Mouse (Mus musculus): Measurements from ENCODE around the gene Dbnl. TPM values are rescaled to one million over a fixed set of nuclear protein-coding genes. Genes with fewer than 3 reads are reported as not detected.
"Not testable (repeated sequence)": the region's sequence is repeated elsewhere in the genome, so short reads cannot be mapped to it uniquely, and the experiment has no call there.

Gene Dbnl
- polyA plus RNA-seq, 1 experiment from 2014 or later = 82.7 TPM

DNA sequence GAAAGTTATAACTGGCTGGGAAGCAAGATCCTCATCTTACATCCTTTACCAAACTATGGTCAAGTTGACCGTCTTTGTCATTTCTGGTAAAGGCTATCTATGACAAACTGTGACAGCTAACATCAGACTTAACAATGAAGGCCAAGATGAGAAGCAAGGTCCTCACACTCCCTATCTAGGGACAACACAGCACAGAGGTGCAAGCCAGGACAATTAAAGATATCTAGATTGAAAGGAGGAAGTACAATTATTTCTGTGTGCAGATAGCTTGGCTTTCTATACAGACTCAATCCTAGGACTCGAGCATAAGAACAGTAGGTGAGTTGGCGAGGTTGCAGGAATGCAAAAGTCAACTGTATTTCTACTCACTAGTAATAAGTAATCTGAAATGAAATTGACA, 17.4 kb downstream of the Dbnl start:
- Histone ChIP-seq H3K27ac (no peak overlapping the region), H3K9me3 (replicated peaks; ENCODE audit: low read length) (no peaks in the 10 kb centered on the region), H3K27me3 (ENCODE audit: insufficient read depth, low read length) (no peaks in the 10 kb centered on the region), H3K4me2 (ENCODE audit: low read length) (no peak overlapping the region), H3K36me3 (ENCODE audit: insufficient read depth, low read length) (peaks cover 2% of the 10 kb centered on the region; the same call in 1 of the 2 replicates), H3K4me3 (replicated peaks; ENCODE audit: low read depth, low read length) (no peak overlapping the region), H3K9ac (ENCODE audit: low read depth, low read length) (no peak overlapping the region), H3K4me1 (replicated peaks; ENCODE audit: insufficient read depth, low read length) (0 out of 2 replicates have a peak, but pooled peaks cover 3% of the 10 kb centered on the region)
- no peak for TF ChIP-seq CTCF (IDR thresholded peaks at IDR 0.05; ENCODE audit: low read depth)
- WGBS = 81% methylated on average over 3 of the region's 3 CpGs
- DNase-seq (ENCODE audit: low spot score) = no peak
- ATAC-seq (replicated peaks; ENCODE audit: low FRiP score, low read depth) = no peak

- no peaks in the 10 kb centered on the region for H3K36me3 ChIP-seq (ENCODE audit: insufficient read depth, low read length)
- H3K9ac ChIP-seq (ENCODE audit: low read depth, low read length) = no peak overlapping the region
- no peaks in the 10 kb centered on the region for H3K9me3 ChIP-seq (replicated peaks; ENCODE audit: low read length)
- DNase-seq (ENCODE audit: low spot score) (no peak), ATAC-seq (replicated peaks; ENCODE audit: low FRiP score, low read depth) (no peak)
- no peak overlapping the region for H3K4me3 ChIP-seq (replicated peaks; ENCODE audit: low read depth, low read length)
- H3K27ac ChIP-seq = no peak overlapping the region
- 88% methylated on average over 9 of the region's 9 CpGs for WGBS
- TF ChIP-seq CTCF (IDR thresholded peaks at IDR 0.05; ENCODE audit: low read depth) = no peak
- H3K4me1 ChIP-seq (replicated peaks; ENCODE audit: insufficient read depth, low read length) = no peaks in the 10 kb centered on the region
- H3K4me2 ChIP-seq (ENCODE audit: low read length) = no peak overlapping the region
- H3K27me3 ChIP-seq (ENCODE audit: insufficient read depth, low read length) = no peaks in the 10 kb centered on the region
Observed at GRCm38 (mm10) chr11:5807956-5808355, 19.7 kb downstream of the Dbnl start.

GRCm38 (mm10) chr11:5809487-5809886, 21.2 kb downstream of the Dbnl start:
- not testable (repeated sequence) for H3K9me3 ChIP-seq (replicated peaks; ENCODE audit: low read length); H3K27me3 ChIP-seq (ENCODE audit: insufficient read depth, low read length); H3K27ac ChIP-seq; H3K36me3 ChIP-seq (ENCODE audit: insufficient read depth, low read length); H3K9ac ChIP-seq (ENCODE audit: low read depth, low read length); DNase-seq (ENCODE audit: low spot score); H3K4me1 ChIP-seq (replicated peaks; ENCODE audit: insufficient read depth, low read length); H3K4me3 ChIP-seq (replicated peaks; ENCODE audit: low read depth, low read length); ATAC-seq (replicated peaks; ENCODE audit: low FRiP score, low read depth); H3K4me2 ChIP-seq (ENCODE audit: low read length)
- WGBS = 79% methylated on average over 4 of the region's 4 CpGs

DNA sequence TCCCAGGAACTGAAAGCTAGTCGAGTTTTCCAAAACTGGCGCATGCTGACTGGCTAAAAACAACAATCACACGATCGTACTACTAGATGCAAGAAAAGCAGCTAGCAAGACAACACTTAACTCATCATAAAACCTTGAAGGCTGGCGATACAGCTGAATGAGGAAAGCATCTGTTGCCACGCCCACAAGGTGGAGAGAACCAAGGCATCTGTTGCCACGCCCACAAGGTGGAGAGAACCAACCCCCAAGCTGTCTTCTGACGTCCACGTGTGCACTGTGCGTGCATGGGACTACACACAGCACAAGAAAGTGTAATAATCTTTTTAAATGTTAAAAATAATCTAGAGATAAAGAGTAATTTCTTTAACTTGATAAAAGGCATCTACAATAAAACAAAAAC, 25.1 kb downstream of the Dbnl start:
- Histone ChIP-seq H3K27me3 (ENCODE audit: insufficient read depth, low read length) (no peaks in the 10 kb centered on the region), H3K36me3 (ENCODE audit: insufficient read depth, low read length) (no peaks in the 10 kb centered on the region), H3K27ac (no peak overlapping the region), H3K4me3 (replicated peaks; ENCODE audit: low read depth, low read length) (no peak overlapping the region), H3K9ac (ENCODE audit: low read depth, low read length) (no peak overlapping the region), H3K4me2 (ENCODE audit: low read length) (no peak overlapping the region), H3K9me3 (replicated peaks; ENCODE audit: low read length) (no peaks in the 10 kb centered on the region), H3K4me1 (replicated peaks; ENCODE audit: insufficient read depth, low read length) (no peaks in the 10 kb centered on the region)
- TF ChIP-seq CTCF (IDR thresholded peaks at IDR 0.05; ENCODE audit: low read depth) = no peak
- WGBS = 79% methylated on average over 10 of the region's 10 CpGs
- no peak for ATAC-seq (replicated peaks; ENCODE audit: low FRiP score, low read depth)
- no peak for DNase-seq (ENCODE audit: low spot score)

DNA sequence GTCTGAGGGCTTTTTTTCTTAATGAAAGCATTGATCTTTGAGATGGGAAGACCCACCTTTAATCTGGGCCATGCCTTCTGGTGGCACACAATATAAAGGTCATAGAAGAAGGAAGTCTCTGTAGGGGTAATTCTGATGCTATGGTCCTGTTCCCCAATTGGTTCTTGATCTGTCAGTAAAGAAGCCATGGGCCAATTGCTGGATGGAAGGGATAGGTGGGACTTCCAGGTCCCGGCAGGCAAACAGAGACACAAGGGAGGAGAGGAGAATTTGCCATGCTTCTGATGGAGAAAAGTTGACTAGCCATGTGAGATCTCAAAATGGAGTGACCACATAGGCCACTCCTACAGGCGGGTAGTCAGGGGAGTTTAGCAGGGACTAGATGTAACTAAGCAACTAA, 30.9 kb downstream of the Dbnl start:
- Histone ChIP-seq H3K4me1 (replicated peaks; ENCODE audit: insufficient read depth, low read length) (no peaks in the 10 kb centered on the region), H3K27me3 (ENCODE audit: insufficient read depth, low read length) (no peaks in the 10 kb centered on the region), H3K4me2 (ENCODE audit: low read length) (no peak overlapping the region), H3K27ac (no peak overlapping the region), H3K9ac (ENCODE audit: low read depth, low read length) (no peak overlapping the region), H3K4me3 (replicated peaks; ENCODE audit: low read depth, low read length) (no peak overlapping the region), H3K9me3 (replicated peaks; ENCODE audit: low read length) (no peaks in the 10 kb centered on the region), H3K36me3 (ENCODE audit: insufficient read depth, low read length) (no peaks in the 10 kb centered on the region)
- DNase-seq (ENCODE audit: low spot score) (no peak), ATAC-seq (replicated peaks; ENCODE audit: low FRiP score, low read depth) (no peak)
- TF ChIP-seq CTCF (IDR thresholded peaks at IDR 0.05; ENCODE audit: low read depth) = no peak
- 75% methylated on average over 2 of the region's 2 CpGs for WGBS

DNA sequence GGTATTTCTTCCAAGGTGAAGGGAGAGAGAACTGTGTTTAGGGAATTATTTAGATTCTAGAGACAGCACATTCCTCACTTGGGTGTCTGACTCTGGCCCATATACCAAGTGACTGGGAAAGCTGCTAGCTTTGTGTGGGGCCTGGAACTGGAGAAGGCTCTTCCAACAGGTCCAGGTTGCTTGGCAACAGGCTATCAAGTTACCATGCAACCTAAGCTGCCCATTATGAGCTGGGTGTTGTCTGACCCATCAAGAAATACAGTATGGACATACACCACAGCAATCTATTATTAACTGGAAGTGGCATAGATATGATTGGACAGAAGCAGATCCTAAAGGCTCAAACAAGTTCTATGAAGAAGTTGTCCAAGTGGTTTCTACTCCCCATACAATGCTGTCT, 37.1 kb downstream of the Dbnl start:
- H3K4me2 ChIP-seq (ENCODE audit: low read length) = no peak overlapping the region
- no peaks in the 10 kb centered on the region for H3K27me3 ChIP-seq (ENCODE audit: insufficient read depth, low read length)
- H3K27ac ChIP-seq = no peak overlapping the region
- TF ChIP-seq CTCF (IDR thresholded peaks at IDR 0.05; ENCODE audit: low read depth) = no peak
- H3K36me3 ChIP-seq (ENCODE audit: insufficient read depth, low read length) = peaks cover 20% of the 10 kb centered on the region
- H3K9ac ChIP-seq (ENCODE audit: low read depth, low read length) = no peak overlapping the region
- no peaks in the 10 kb centered on the region for H3K4me1 ChIP-seq (replicated peaks; ENCODE audit: insufficient read depth, low read length)
- DNase-seq (ENCODE audit: low spot score) (peak; percentile 11), ATAC-seq (replicated peaks; ENCODE audit: low FRiP score, low read depth) (no peak)
- H3K4me3 ChIP-seq (replicated peaks; ENCODE audit: low read depth, low read length) = no peak overlapping the region
- H3K9me3 ChIP-seq (replicated peaks; ENCODE audit: low read length) = no peaks in the 10 kb centered on the region

GRCm38 (mm10) chr11:5827931-5828330, 39.6 kb downstream of the Dbnl start:
- H3K4me2 ChIP-seq (ENCODE audit: low read length) = no peak overlapping the region
- H3K4me1 ChIP-seq (replicated peaks; ENCODE audit: insufficient read depth, low read length) = no peaks in the 10 kb centered on the region
- H3K9me3 ChIP-seq (replicated peaks; ENCODE audit: low read length) = no peaks in the 10 kb centered on the region
- 89% methylated on average over 5 of the region's 5 CpGs for WGBS
- no peak overlapping the region for H3K27ac ChIP-seq
- no peak overlapping the region for H3K4me3 ChIP-seq (replicated peaks; ENCODE audit: low read depth, low read length)
- peaks cover 33% of the 10 kb centered on the region for H3K36me3 ChIP-seq (ENCODE audit: insufficient read depth, low read length)
- ATAC-seq (replicated peaks; ENCODE audit: low FRiP score, low read depth) (no peak), DNase-seq (ENCODE audit: low spot score) (no peak)
- no peaks in the 10 kb centered on the region for H3K27me3 ChIP-seq (ENCODE audit: insufficient read depth, low read length)
- no peak overlapping the region for H3K9ac ChIP-seq (ENCODE audit: low read depth, low read length)
- TF ChIP-seq CTCF (IDR thresholded peaks at IDR 0.05; ENCODE audit: low read depth) = no peak
